Mouse (Mus musculus) forebrain, postnatal 0 days (tissue): Measurements from ENCODE around the gene Trp53bp1. TPM values are rescaled to one million over a fixed set of nuclear protein-coding genes. Genes with fewer than 3 reads are reported as not detected.

Experiments
- ATAC-seq: fragments of 200-750 bp; cut with Nextera tagmentation; 2 replicates; pipeline ENCODE4 v1.8.0; 2017; ENCODE audit warnings: mild to moderate bottlenecking, moderate library complexity
- DNase-seq: peaks from one replicate; pipeline ENCODE4 v3.0.0-alpha.2; 2015
- H3K27ac ChIP-seq: fragments of 300-500 bp; sonication (generic); 2 replicates; pipeline ENCODE4 v1.5.1; 2014; ENCODE audit warnings: low read depth, mild to moderate bottlenecking, antibody characterized with exemption, low read length, moderate library complexity, mixed read lengths
- H3K27me3 ChIP-seq: fragments of 300-500 bp; sonication (generic); 2 replicates; pipeline ENCODE4 v1.6.1; 2014; ENCODE audit warnings: mild to moderate bottlenecking, low read length, mixed read lengths; ENCODE audit not compliant: insufficient read depth
- H3K36me3 ChIP-seq: fragments of 300-500 bp; sonication (generic); 2 replicates; pipeline ENCODE4 v1.6.1; 2014; ENCODE audit warnings: mild to moderate bottlenecking, moderate library complexity; ENCODE audit not compliant: insufficient read depth
- H3K4me1 ChIP-seq: fragments of 300-500 bp; sonication (generic); 2 replicates; pipeline ENCODE4 v1.6.1; 2014; ENCODE audit warnings: antibody characterized with exemption; ENCODE audit not compliant: insufficient read depth
- H3K4me2 ChIP-seq: fragments of 300-500 bp; sonication (generic); 2 replicates; pipeline ENCODE4 v1.6.1; 2014; ENCODE audit warnings: low read depth, mild to moderate bottlenecking, moderate library complexity
- H3K4me3 ChIP-seq: fragments of 300-500 bp; sonication (generic); 2 replicates; pipeline ENCODE4 v1.5.1; 2014; ENCODE audit warnings: low read depth, low read length, mixed read lengths
- H3K9ac ChIP-seq: fragments of 300-500 bp; sonication (generic); 2 replicates; pipeline ENCODE4 v1.6.1; 2014; ENCODE audit warnings: mild to moderate bottlenecking
- H3K9me3 ChIP-seq: fragments of 300-500 bp; sonication (generic); 2 replicates; pipeline ENCODE4 v1.6.1; 2016; ENCODE audit warnings: low read length
- CTCF ChIP-seq: sonication (generic); IDR thresholded peaks from 2 replicates; pipeline ENCODE4 v1.5.1; 2016; ENCODE audit warnings: antibody characterized with exemption, control low read depth, low read depth
- WGBS: fragments of 180-500 bp; shearing (Covaris S2); extraction: QIAGEN DNeasy Blood & Tissue Kit; methylation state at CpG from one replicate; pipeline ENCODE4 v1.1.7; 2014; 5-methylcytosine and 5-hydroxymethylcytosine counted together
- polyA plus RNA-seq: library from polyadenylated mRNA; unstranded; fragments of >200 nt; fragmentation: Nextera tagmentation; extraction: Ambion mirVana; gene quantifications from 2 replicates; pipeline ENCODE4 v1.2.1, GENCODE M21; 2015
- total RNA-seq: library from RNA; depleted of rRNA; stranded (reverse); fragments of >200 nt; gene quantifications from 2 replicates; pipeline ENCODE4 v1.2.3, GENCODE M21; 2014

Trp53bp1 gene
- total and polyA plus RNA-seq, 2 experiments from 2014 or later = 80.9 to 183 TPM

- DNase-seq (no peak), ATAC-seq (no peak)
- peaks cover 60% of the 10 kb centered on the region for H3K36me3 ChIP-seq
- TF ChIP-seq CTCF = no peak
- H3K4me2 ChIP-seq = no peak overlapping the region
- WGBS = 75% methylated on average over 3 of the region's 3 CpGs
- no peak overlapping the region for H3K4me3 ChIP-seq
- H3K4me1 ChIP-seq = no peaks in the 10 kb centered on the region
- H3K27me3 ChIP-seq = no peaks in the 10 kb centered on the region
- H3K9me3 ChIP-seq = no peaks in the 10 kb centered on the region
- H3K9ac ChIP-seq = no peak overlapping the region
- no peak overlapping the region for H3K27ac ChIP-seq
Observed at GRCm38 (mm10) chr2:121214491-121214890, 56.7 kb downstream of the Trp53bp1 start.

- Histone ChIP-seq H3K27me3 (no peaks in the 10 kb centered on the region), H3K36me3 (peaks cover 92% of the 10 kb centered on the region), H3K9me3 (no peaks in the 10 kb centered on the region), H3K4me3 (no peak overlapping the region), H3K27ac (no peak overlapping the region), H3K4me1 (no peaks in the 10 kb centered on the region), H3K9ac (no peak overlapping the region), H3K4me2 (no peak overlapping the region)
- DNase-seq (no peak), ATAC-seq (no peak)
- no peak for TF ChIP-seq CTCF
- 97% methylated on average over 3 of the region's 3 CpGs for WGBS
Observed at GRCm38 (mm10) chr2:121206541-121206940, 64.7 kb downstream of the Trp53bp1 start.

- DNase-seq = no peak
- 96% methylated on average over 17 of the region's 17 CpGs for WGBS
Observed at GRCm38 (mm10) chr2:121204276-121204675, 66.9 kb downstream of the Trp53bp1 start.

GRCm38 (mm10) chr2:121195466-121195865 is 75.7 kb downstream of the Trp53bp1 start:
- DNase-seq = no peak
- Histone ChIP-seq H3K9me3 (no peaks in the 10 kb centered on the region), H3K4me3 (no peak overlapping the region), H3K4me2 (no peak overlapping the region), H3K27ac (no peak overlapping the region), H3K9ac (no peak overlapping the region), H3K4me1 (no peaks in the 10 kb centered on the region), H3K36me3 (peaks cover 93% of the 10 kb centered on the region), H3K27me3 (no peaks in the 10 kb centered on the region)
- 85% methylated on average over 9 of the region's 9 CpGs for WGBS
- TF ChIP-seq CTCF = no peak
- ATAC-seq = peak; percentile 69

More at GRCm38 (mm10) chr2:121204276-121204675, 66.9 kb downstream of the Trp53bp1 start:
- TF ChIP-seq CTCF = no peak
- no peak for ATAC-seq
- Histone ChIP-seq H3K9ac (no peak overlapping the region), H3K4me3 (no peak overlapping the region), H3K27me3 (no peaks in the 10 kb centered on the region), H3K27ac (no peak overlapping the region), H3K9me3 (no peaks in the 10 kb centered on the region), H3K36me3 (peaks cover 93% of the 10 kb centered on the region), H3K4me1 (no peaks in the 10 kb centered on the region), H3K4me2 (no peak overlapping the region)

GRCm38 (mm10) chr2:121188530-121188929 is 82.7 kb downstream of the Trp53bp1 start:
- peak; percentile 37; the same call in 1 of the 2 replicates for TF ChIP-seq CTCF
- WGBS = 79% methylated on average over 1 of the region's 1 CpGs

GRCm38 (mm10) chr2:121184142-121184541 is 87.1 kb downstream of the Trp53bp1 start:
- Histone ChIP-seq H3K27me3 (no peaks in the 10 kb centered on the region), H3K4me1 (no peaks in the 10 kb centered on the region), H3K4me2 (no peak overlapping the region), H3K9me3 (no peaks in the 10 kb centered on the region), H3K4me3 (no peak overlapping the region), H3K36me3 (peaks cover 45% of the 10 kb centered on the region), H3K9ac (no peak overlapping the region), H3K27ac (no peak overlapping the region)
- ATAC-seq (no peak), DNase-seq (no peak)
- no peak for TF ChIP-seq CTCF
- 98% methylated on average over 7 of the region's 7 CpGs for WGBS

More at GRCm38 (mm10) chr2:121188530-121188929, 82.7 kb downstream of the Trp53bp1 start:
- Histone ChIP-seq H3K27ac (no peak overlapping the region), H3K27me3 (no peaks in the 10 kb centered on the region), H3K4me3 (no peak overlapping the region), H3K9ac (no peak overlapping the region), H3K9me3 (no peaks in the 10 kb centered on the region), H3K4me2 (no peak overlapping the region), H3K4me1 (no peaks in the 10 kb centered on the region), H3K36me3 (peaks cover 75% of the 10 kb centered on the region)
- no peak for DNase-seq
- no peak for ATAC-seq

DNA sequence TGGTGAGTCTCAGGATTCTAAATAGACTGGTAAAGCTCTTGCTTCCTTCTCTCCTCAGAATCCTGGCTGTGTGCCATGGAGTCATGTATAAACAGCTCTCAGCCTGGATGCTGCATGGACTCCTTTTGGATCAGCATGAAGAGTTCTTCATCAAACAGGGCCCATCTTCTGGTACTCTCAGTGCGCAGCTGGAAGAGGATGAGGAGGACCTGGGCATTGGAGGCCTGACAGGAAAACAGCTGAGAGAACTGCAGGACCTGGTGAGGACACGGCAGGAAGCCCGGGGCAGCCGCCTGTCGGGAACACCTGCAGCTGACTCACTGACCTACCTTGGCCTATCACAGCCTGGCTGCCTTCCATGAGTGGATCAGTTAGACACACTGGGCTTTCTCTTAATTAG is 87.8 kb downstream of the Trp53bp1 start:
- ATAC-seq = no peak
- no peak for TF ChIP-seq CTCF
- H3K9me3 ChIP-seq = no peaks in the 10 kb centered on the region
- 80% methylated on average over 5 of the region's 5 CpGs for WGBS
- peak; percentile 20 for DNase-seq
- no peak overlapping the region for H3K9ac ChIP-seq
- H3K27me3 ChIP-seq = no peaks in the 10 kb centered on the region
- H3K27ac ChIP-seq = no peak overlapping the region
- H3K36me3 ChIP-seq = peaks cover 46% of the 10 kb centered on the region
- H3K4me2 ChIP-seq = no peak overlapping the region
- H3K4me3 ChIP-seq = no peak overlapping the region
- H3K4me1 ChIP-seq = no peaks in the 10 kb centered on the region
